Mouse (Mus musculus) kidney, embryonic 15.5 days (tissue): ENCODE measurements around the gene Ngef. TPM values are rescaled to one million over a fixed set of nuclear protein-coding genes. Genes with fewer than 3 reads are reported as not detected.
A peak's percentile ranks its signal among the peaks of the same experiment; 100 is the strongest.

Experiments
- ATAC-seq: fragments of 200-750 bp; cut with Nextera tagmentation; replicated peaks from 2 replicates; pipeline ENCODE4 v1.8.0; 2017; ENCODE audit warnings: moderate TSS enrichment; ENCODE audit not compliant: low FRiP score
- H3K27ac ChIP-seq: fragments of 300-500 bp; sonication (generic); 2 replicates; pipeline ENCODE4 v1.5.1; 2015; ENCODE audit warnings: mild to moderate bottlenecking, inconsistent platforms
- H3K27me3 ChIP-seq: fragments of 300-500 bp; sonication (generic); 2 replicates; pipeline ENCODE4 v1.6.1; 2015; ENCODE audit warnings: inconsistent platforms
- H3K36me3 ChIP-seq: fragments of 300-500 bp; sonication (generic); 2 replicates; pipeline ENCODE4 v1.6.1; 2015; ENCODE audit warnings: inconsistent platforms
- H3K4me1 ChIP-seq: fragments of 300-500 bp; sonication (generic); 2 replicates; pipeline ENCODE4 v1.6.1; 2015; ENCODE audit warnings: inconsistent platforms
- H3K4me2 ChIP-seq: fragments of 300-500 bp; sonication (generic); 2 replicates; pipeline ENCODE4 v1.6.1; 2015; ENCODE audit warnings: moderate library complexity, mild to moderate bottlenecking, inconsistent platforms
- H3K4me3 ChIP-seq: fragments of 300-500 bp; sonication (generic); replicated peaks from 2 replicates; pipeline ENCODE4 v1.5.1; 2015; ENCODE audit warnings: mild to moderate bottlenecking, inconsistent platforms
- H3K9ac ChIP-seq: fragments of 300-500 bp; sonication (generic); 2 replicates; pipeline ENCODE4 v1.6.1; 2015; ENCODE audit warnings: mild to moderate bottlenecking, inconsistent platforms
- H3K9me3 ChIP-seq: fragments of 300-500 bp; sonication (generic); replicated peaks from 2 replicates; pipeline ENCODE4 v1.6.1; 2016; ENCODE audit warnings: inconsistent platforms
- WGBS: fragments of 180-500 bp; shearing (Covaris S2); methylation state at CpG from one replicate; pipeline ENCODE4 v1.1.7; 2015; ENCODE audit warnings: mixed read lengths; 5-methylcytosine and 5-hydroxymethylcytosine counted together
- polyA plus RNA-seq: library from polyadenylated mRNA; unstranded; fragments of >200 nt; fragmentation: Nextera tagmentation; extraction: Ambion mirVana; gene quantifications from 2 replicates; pipeline ENCODE4 v1.2.1, GENCODE M21; 2015

Ngef gene
- polyA plus RNA-seq, 1 experiment from 2014 or later = 1.6 TPM

- Histone ChIP-seq H3K9me3 (no peaks in the 10 kb centered on the region), H3K27me3 (no peaks in the 10 kb centered on the region), H3K9ac (no peak overlapping the region), H3K4me3 (no peak overlapping the region), H3K4me2 (no peak overlapping the region), H3K27ac (no peak overlapping the region), H3K36me3 (no peaks in the 10 kb centered on the region), H3K4me1 (no peaks in the 10 kb centered on the region)
- ATAC-seq = no peak
- WGBS = 82% methylated on average over 7 of the region's 7 CpGs
Measured at GRCm38 (mm10) chr1:87600533-87600932, 26.9 kb upstream of the Ngef start.

- no peak for ATAC-seq
- Histone ChIP-seq H3K4me2 (no peak overlapping the region), H3K9ac (no peak overlapping the region), H3K4me1 (no peaks in the 10 kb centered on the region), H3K27me3 (no peaks in the 10 kb centered on the region), H3K27ac (no peak overlapping the region), H3K9me3 (no peaks in the 10 kb centered on the region), H3K36me3 (no peaks in the 10 kb centered on the region), H3K4me3 (no peak overlapping the region)
- WGBS = 92% methylated on average over 10 of the region's 10 CpGs
Measured at GRCm38 (mm10) chr1:87594671-87595070, 21.0 kb upstream of the Ngef start.

- no peaks in the 10 kb centered on the region for H3K36me3 ChIP-seq
- no peak overlapping the region for H3K4me3 ChIP-seq
- no peak overlapping the region for H3K27ac ChIP-seq
- no peak for ATAC-seq
- no peak overlapping the region for H3K9ac ChIP-seq
- H3K4me2 ChIP-seq = no peak overlapping the region
- H3K9me3 ChIP-seq = no peaks in the 10 kb centered on the region
- H3K27me3 ChIP-seq = no peaks in the 10 kb centered on the region
- 78% methylated on average over 3 of the region's 3 CpGs for WGBS
- no peaks in the 10 kb centered on the region for H3K4me1 ChIP-seq
Measured at GRCm38 (mm10) chr1:87594261-87594660, 20.6 kb upstream of the Ngef start.

- no peaks in the 10 kb centered on the region for H3K9me3 ChIP-seq
- H3K9ac ChIP-seq = no peak overlapping the region
- no peaks in the 10 kb centered on the region for H3K27me3 ChIP-seq
- no peak overlapping the region for H3K27ac ChIP-seq
- H3K4me3 ChIP-seq = no peak overlapping the region
- no peak for ATAC-seq
- 92% methylated on average over 8 of the region's 8 CpGs for WGBS
- no peaks in the 10 kb centered on the region for H3K4me1 ChIP-seq
- no peaks in the 10 kb centered on the region for H3K36me3 ChIP-seq
- no peak overlapping the region for H3K4me2 ChIP-seq
Measured at GRCm38 (mm10) chr1:87589980-87590379, 16.3 kb upstream of the Ngef start.

GRCm38 (mm10) chr1:87589162-87589561, 15.5 kb upstream of the Ngef start:
- ATAC-seq = no peak
- Histone ChIP-seq H3K27me3 (no peaks in the 10 kb centered on the region), H3K4me2 (no peak overlapping the region), H3K27ac (no peak overlapping the region), H3K9me3 (no peaks in the 10 kb centered on the region), H3K4me3 (no peak overlapping the region), H3K36me3 (no peaks in the 10 kb centered on the region), H3K9ac (no peak overlapping the region), H3K4me1 (no peaks in the 10 kb centered on the region)
- WGBS = 88% methylated on average over 7 of the region's 7 CpGs

- H3K4me2 ChIP-seq = no peak overlapping the region
- H3K27me3 ChIP-seq = peaks cover 3% of the 10 kb centered on the region; the same call in 1 of the 2 replicates
- ATAC-seq = no peak
- H3K4me1 ChIP-seq = no peaks in the 10 kb centered on the region
- H3K4me3 ChIP-seq = no peak overlapping the region
- H3K9ac ChIP-seq = no peak overlapping the region
- WGBS = 17% methylated on average over 3 of the region's 3 CpGs
- H3K27ac ChIP-seq = no peak overlapping the region
- H3K36me3 ChIP-seq = no peaks in the 10 kb centered on the region
- H3K9me3 ChIP-seq = no peaks in the 10 kb centered on the region
Measured at GRCm38 (mm10) chr1:87580824-87581223, 7.2 kb upstream of the Ngef start.

- H3K4me1 ChIP-seq = peaks cover 13% of the 10 kb centered on the region
- H3K4me2 ChIP-seq = no peak overlapping the region
- no peak overlapping the region for H3K9ac ChIP-seq
- no peak overlapping the region for H3K27ac ChIP-seq
- no peaks in the 10 kb centered on the region for H3K36me3 ChIP-seq
- peaks cover 3% of the 10 kb centered on the region; the same call in 1 of the 2 replicates for H3K27me3 ChIP-seq
- H3K4me3 ChIP-seq = no peak overlapping the region
- 90% methylated on average over 6 of the region's 6 CpGs for WGBS
- no peak for ATAC-seq
- H3K9me3 ChIP-seq = no peaks in the 10 kb centered on the region
Measured at GRCm38 (mm10) chr1:87578965-87579364, 5.3 kb upstream of the Ngef start.

GRCm38 (mm10) chr1:87574785-87575184, 1.1 kb upstream of the Ngef start:
- 47% methylated on average over 7 of the region's 7 CpGs for WGBS
- Histone ChIP-seq H3K4me2 (no peak overlapping the region), H3K9ac (no peak overlapping the region)

GRCm38 (mm10) chr1:87574353-87574752, 683 bp upstream of the Ngef start:
- H3K9ac ChIP-seq = no peak overlapping the region
- H3K4me3 ChIP-seq = no peak overlapping the region

More at GRCm38 (mm10) chr1:87574785-87575184, 1.1 kb upstream of the Ngef start:
- H3K27me3 ChIP-seq = no peaks in the 10 kb centered on the region
- no peaks in the 10 kb centered on the region for H3K36me3 ChIP-seq
- peaks cover 19% of the 10 kb centered on the region for H3K4me1 ChIP-seq
- H3K27ac ChIP-seq = peak overlapping the region; percentile 82
- H3K9me3 ChIP-seq = no peaks in the 10 kb centered on the region
- no peak overlapping the region for H3K4me3 ChIP-seq
- peak; percentile 83 for ATAC-seq

GRCm38 (mm10) chr1:87573261-87573660, 409 bp downstream of the Ngef start:
- Histone ChIP-seq H3K4me1 (peaks cover 19% of the 10 kb centered on the region), H3K27me3 (no peaks in the 10 kb centered on the region), H3K9me3 (no peaks in the 10 kb centered on the region), H3K9ac (no peak overlapping the region), H3K27ac (no peak overlapping the region), H3K4me3 (no peak overlapping the region), H3K36me3 (no peaks in the 10 kb centered on the region), H3K4me2 (no peak overlapping the region)
- WGBS = 61% methylated on average over 5 of the region's 5 CpGs
- no peak for ATAC-seq

More at GRCm38 (mm10) chr1:87574353-87574752, 683 bp upstream of the Ngef start:
- H3K27me3 ChIP-seq = no peaks in the 10 kb centered on the region
- peak; percentile 25 for ATAC-seq
- peak overlapping the region; percentile 82 for H3K27ac ChIP-seq
- no peak overlapping the region for H3K4me2 ChIP-seq
- peaks cover 19% of the 10 kb centered on the region for H3K4me1 ChIP-seq
- WGBS = 34% methylated on average over 6 of the region's 6 CpGs
- no peaks in the 10 kb centered on the region for H3K36me3 ChIP-seq
- H3K9me3 ChIP-seq = no peaks in the 10 kb centered on the region

GRCm38 (mm10) chr1:87568398-87568797, 5.3 kb downstream of the Ngef start:
- Histone ChIP-seq H3K36me3 (no peaks in the 10 kb centered on the region), H3K9ac (no peak overlapping the region), H3K4me1 (peaks cover under 1% of the 10 kb centered on the region; the same call in 1 of the 2 replicates), H3K9me3 (no peaks in the 10 kb centered on the region), H3K27me3 (peaks cover 6% of the 10 kb centered on the region; the same call in 1 of the 2 replicates), H3K4me2 (no peak overlapping the region), H3K27ac (no peak overlapping the region), H3K4me3 (no peak overlapping the region)
- WGBS = 42% methylated on average over 6 of the region's 6 CpGs
- ATAC-seq = no peak

GRCm38 (mm10) chr1:87565760-87566159, 7.9 kb downstream of the Ngef start:
- Histone ChIP-seq H3K36me3 (no peaks in the 10 kb centered on the region), H3K9ac (no peak overlapping the region), H3K4me1 (no peaks in the 10 kb centered on the region), H3K27me3 (peaks cover 6% of the 10 kb centered on the region; the same call in 1 of the 2 replicates), H3K4me3 (no peak overlapping the region), H3K4me2 (no peak overlapping the region), H3K9me3 (no peaks in the 10 kb centered on the region), H3K27ac (no peak overlapping the region)
- WGBS = 74% methylated on average over 7 of the region's 8 CpGs
- ATAC-seq = no peak

GRCm38 (mm10) chr1:87562967-87563366, 10.7 kb downstream of the Ngef start:
- Histone ChIP-seq H3K4me3 (no peak overlapping the region), H3K36me3 (no peaks in the 10 kb centered on the region), H3K27ac (no peak overlapping the region), H3K4me1 (no peaks in the 10 kb centered on the region), H3K9me3 (no peaks in the 10 kb centered on the region), H3K9ac (no peak overlapping the region), H3K27me3 (peaks cover 6% of the 10 kb centered on the region; the same call in 1 of the 2 replicates), H3K4me2 (no peak overlapping the region)
- ATAC-seq = no peak
- 82% methylated on average over 3 of the region's 3 CpGs for WGBS
